Mouse (Mus musculus): ENCODE measurements around the gene Pigs.

- TF ChIP-seq POLR2A (IDR thresholded peaks at IDR 0.05; ENCODE audit: extremely low read depth, insufficient read depth, low read length) (no peak), CTCF (IDR thresholded peaks at IDR 0.05; ENCODE audit: extremely low read depth, insufficient read depth, low read length) (no peak)
Observed at GRCm38 (mm10) chr11:78380351-78380750, 52.1 kb downstream of the Pigs start.

Measured in cortical plate, adult 2 months (tissue).